Mouse (Mus musculus) embryonic facial prominence, embryonic 14.5 days (tissue): Measurements from ENCODE around the gene Sox15. TPM values are rescaled to one million over a fixed set of nuclear protein-coding genes. Genes with fewer than 3 reads are reported as not detected.

Experiments
- microRNA counts: library from miRNA; unstranded; fragments of <30 nt; microRNA quantifications from one replicate; lab custom pipeline; 2017
- microRNA-seq: library from miRNA; unstranded; fragments of <30 nt; microRNA quantifications from one replicate; pipeline ENCODE4, GENCODE M21; 2016; ENCODE audit warnings: borderline number of aligned reads
- polyA plus RNA-seq: library from polyadenylated mRNA; unstranded; fragments of >200 nt; fragmentation: Nextera tagmentation; extraction: Ambion mirVana; gene quantifications from 2 replicates; pipeline ENCODE4 v1.2.1, GENCODE M21; 2014

The Sox15 gene
- polyA plus RNA-seq, 1 experiment from 2014 or later = 2.9 TPM

MicroRNA genes within 50 kb of the gene (microRNA counts, 519-probe panel; counts per million panel counts)
- microRNA mmu-miR-1934 (lab: Ali Mortazavi, UCI) (19.3 counts per million), microRNA mmu-miR-467f (lab: Ali Mortazavi, UCI) (2,440 counts per million, percentile 47 among the panel's probes with 10 or more counts)

Small RNAs within 50 kb of the gene (microRNA-seq; reads per million reads assigned to microRNA genes)
- gene Mir1934 (1.7 reads per million, percentile 2 among the genes with 10 or more reads in this experiment), gene Mir467f (not detected)

Other genes starting within 250 kb of the Sox15 start
- 24.2 and 24.3 TPM in 2 replicates for gene Kdm6b, start 241.6 kb upstream of the Sox15 start, polyA plus RNA-seq
- gene Dnah2, start 106.2 kb upstream of the Sox15 start, polyA plus RNA-seq = 6.2 and 6.5 TPM in 2 replicates
- 7.3 and 8.6 TPM in 2 replicates for gene Efnb3, start 95.1 kb upstream of the Sox15 start, polyA plus RNA-seq
- 18.4 and 19.8 TPM in 2 replicates for gene Wrap53, start 75.1 kb upstream of the Sox15 start, polyA plus RNA-seq
- 111 and 133 TPM in 2 replicates for gene Trp53, start 75.0 kb upstream of the Sox15 start, polyA plus RNA-seq
- 15.6 and 17.7 TPM in 2 replicates for gene Atp1b2, start 49.4 kb upstream of the Sox15 start, polyA plus RNA-seq
- not detected in 2 replicates for gene Shbg, start 37.4 kb upstream of the Sox15 start, polyA plus RNA-seq
- gene Sat2, start 33.3 kb upstream of the Sox15 start, polyA plus RNA-seq = 15.6 and 16.6 TPM in 2 replicates
- 25.4 and 26.3 TPM in 2 replicates for gene Fxr2, start 22.3 kb upstream of the Sox15 start, polyA plus RNA-seq
- 29.1 and 33.6 TPM in 2 replicates for gene Mpdu1, start 7.3 kb downstream of the Sox15 start, polyA plus RNA-seq
- 22.0 and 25.5 TPM in 2 replicates for gene Cd68, start 10.8 kb downstream of the Sox15 start, polyA plus RNA-seq
- 525 and 575 TPM in 2 replicates for gene Eif4a1, start 17.1 kb downstream of the Sox15 start, polyA plus RNA-seq
- gene Senp3, start 26.8 kb downstream of the Sox15 start, polyA plus RNA-seq = 73.6 and 88.4 TPM in 2 replicates
- gene Tnfsf13, start 30.5 kb downstream of the Sox15 start, polyA plus RNA-seq = 0.37 and 0.49 TPM in 2 replicates
- gene Tnfsf12, start 40.5 kb downstream of the Sox15 start, polyA plus RNA-seq = 13.0 and 16.6 TPM in 2 replicates
- gene Tnfsfm13, start 40.8 kb downstream of the Sox15 start, polyA plus RNA-seq = 6.0 and 6.6 TPM in 2 replicates
- 39.3 and 39.7 TPM in 2 replicates for gene Polr2a, start 103.3 kb downstream of the Sox15 start, polyA plus RNA-seq
- 0.12 TPM in 1 of 2 replicates, not detected in the other for gene Slc35g3, start 106.7 kb downstream of the Sox15 start, polyA plus RNA-seq
- 3.5 and 3.9 TPM in 2 replicates for gene Zbtb4, start 110.6 kb downstream of the Sox15 start, polyA plus RNA-seq
- 28.4 and 29.4 TPM in 2 replicates for gene Chrnb1, start 140.6 kb downstream of the Sox15 start, polyA plus RNA-seq
- gene Fgf11, start 146.5 kb downstream of the Sox15 start, polyA plus RNA-seq = 2.3 and 3.3 TPM in 2 replicates
- gene Tmem102, start 150.3 kb downstream of the Sox15 start, polyA plus RNA-seq = 4.1 and 4.3 TPM in 2 replicates
- not detected in 2 replicates for gene Gm39566, start 160.0 kb downstream of the Sox15 start, polyA plus RNA-seq
- not detected in 2 replicates for gene Spem2, start 163.2 kb downstream of the Sox15 start, polyA plus RNA-seq
- gene Spem1, start 166.9 kb downstream of the Sox15 start, polyA plus RNA-seq = 0.26 TPM in 1 of 2 replicates, not detected in the other
- 8.3 and 10.6 TPM in 2 replicates for gene Nlgn2, start 182.5 kb downstream of the Sox15 start, polyA plus RNA-seq
- gene Tmem256, start 183.2 kb downstream of the Sox15 start, polyA plus RNA-seq = 379 and 388 TPM in 2 replicates
- 102 and 121 TPM in 2 replicates for gene Plscr3, start 191.1 kb downstream of the Sox15 start, polyA plus RNA-seq
- 3.2 and 3.7 TPM in 2 replicates for gene Tnk1, start 203.4 kb downstream of the Sox15 start, polyA plus RNA-seq
- not detected in 2 replicates for gene Tmem95, start 222.7 kb downstream of the Sox15 start, polyA plus RNA-seq
- 5.9 and 7.2 TPM in 2 replicates for gene Kctd11, start 226.1 kb downstream of the Sox15 start, polyA plus RNA-seq
- gene Acap1, start 240.2 kb downstream of the Sox15 start, polyA plus RNA-seq = 1.5 and 2.1 TPM in 2 replicates
- 5.7 and 8.3 TPM in 2 replicates for gene 2810408A11Rik, start 245.7 kb downstream of the Sox15 start, polyA plus RNA-seq
- gene Neurl4, start 245.8 kb downstream of the Sox15 start, polyA plus RNA-seq = 10.1 and 10.3 TPM in 2 replicates